Mouse (Mus musculus) MEL (cell line): ENCODE measurements around the gene Ablim2. TPM values are rescaled to one million over a fixed set of nuclear protein-coding genes. Genes with fewer than 3 reads are reported as not detected.

ENCODE experiments used
- DNase-seq: peaks from one replicate; pipeline ENCODE4 v3.0.0; 2011; ENCODE audit warnings: low read depth, low spot score
- H3K27ac ChIP-seq: 2 replicates; pipeline ENCODE4 v1.5.1; 2012; ENCODE audit warnings: low read depth, mild to moderate bottlenecking, control low read depth, low read length, moderate library complexity; ENCODE audit not compliant: control insufficient read depth
- H3K27me3 ChIP-seq, 2 experiments: fragments of 150-350 bp in 1 of 2; sonication (generic) in 1 of 2; 2 replicates each; pipeline ENCODE4 v1.6.1; 2012; ENCODE audit warnings: low read length in 2 of 2, mild to moderate bottlenecking in 2 of 2, improper control_type of control experiment in 1 of 2, moderate library complexity in 1 of 2; ENCODE audit not compliant: insufficient read depth in 2 of 2, control insufficient read depth in 1 of 2
- H3K36me3 ChIP-seq, 2 experiments: 2 replicates each; pipeline ENCODE4 v1.6.1; 2012 to 2014; ENCODE audit warnings: low read length in 2 of 2, improper control_type of control experiment in 1 of 2, inconsistent platforms in 1 of 2, mild to moderate bottlenecking in 1 of 2; ENCODE audit not compliant: insufficient read depth in 2 of 2, control insufficient read depth in 1 of 2
- H3K4me1 ChIP-seq, 2 experiments: fragments of 150-350 bp in 1 of 2; sonication (generic) in 1 of 2; 2 replicates each; pipeline ENCODE4 v1.6.1; 2012; ENCODE audit warnings: low read length in 2 of 2, improper control_type of control experiment in 1 of 2, mild to moderate bottlenecking in 1 of 2; ENCODE audit not compliant: insufficient read depth in 2 of 2, control insufficient read depth in 1 of 2
- H3K4me3 ChIP-seq, 2 experiments: fragments of 150-350 bp in 1 of 2; sonication (generic) in 1 of 2; 2 replicates each; pipeline ENCODE4 v1.5.1; 2012; ENCODE audit warnings: low read depth in 2 of 2, low read length in 2 of 2, mild to moderate bottlenecking in 2 of 2, moderate library complexity in 2 of 2, control low read depth in 1 of 2, improper control_type of control experiment in 1 of 2; ENCODE audit not compliant: control insufficient read depth in 1 of 2, insufficient read depth in 1 of 2
- H3K79me2 ChIP-seq: 2 replicates; pipeline ENCODE4 v1.6.1; 2012; ENCODE audit warnings: mild to moderate bottlenecking, low read length, moderate library complexity; ENCODE audit not compliant: control insufficient read depth, poor library complexity, insufficient read depth
- H3K9ac ChIP-seq: 2 replicates; pipeline ENCODE4 v1.6.1; 2012; ENCODE audit warnings: low read depth, mild to moderate bottlenecking, control low read depth, low read length, moderate library complexity; ENCODE audit not compliant: control insufficient read depth, poor library complexity, severe bottlenecking
- H3K9me3 ChIP-seq: fragments of 150-350 bp; sonication (generic); replicated peaks from 2 replicates; pipeline ENCODE4 v1.6.1; 2012; ENCODE audit warnings: mild to moderate bottlenecking, low read length, improper control_type of control experiment, moderate library complexity; ENCODE audit not compliant: insufficient read depth
- CHD2 ChIP-seq: IDR thresholded peaks from 2 replicates; pipeline ENCODE4 v1.6.1; 2011; ENCODE audit warnings: low read length, improper control_type of control experiment
- CTCF ChIP-seq, 3 experiments: IDR thresholded peaks in 2 of 3; conservative IDR thresholded peaks in 1 of 3; 2 replicates each; pipeline ENCODE4 v1.5.1; 2011 to 2012; ENCODE audit warnings: low read length in 3 of 3, low read depth in 2 of 3, mild to moderate bottlenecking in 2 of 3, improper control_type of control experiment in 1 of 3, inconsistent platforms in 1 of 3, mixed read lengths in 1 of 3, moderate library complexity in 1 of 3; ENCODE audit not compliant: control insufficient read depth in 1 of 3, insufficient read depth in 1 of 3, poor library complexity in 1 of 3, severe bottlenecking in 1 of 3
- ELF1 ChIP-seq: IDR thresholded peaks from 2 replicates; pipeline ENCODE4 v1.6.1; 2014; ENCODE audit warnings: low read depth, mild to moderate bottlenecking, inconsistent platforms, low read length, improper control_type of control experiment, moderate library complexity
- EP300 ChIP-seq, 2 experiments: IDR thresholded peaks; 2 replicates each; pipeline ENCODE4 v1.6.1; 2011; ENCODE audit warnings: improper control_type of control experiment in 2 of 2, low read length in 2 of 2, low read depth in 1 of 2, mild to moderate bottlenecking in 1 of 2
- GABPA ChIP-seq: IDR thresholded peaks from 2 replicates; pipeline ENCODE4 v1.6.1; 2012; ENCODE audit warnings: low read depth, mild to moderate bottlenecking, inconsistent platforms, low read length, improper control_type of control experiment, moderate library complexity
- KAT2A ChIP-seq: conservative IDR thresholded peaks from 2 replicates; pipeline ENCODE4 v1.6.1; 2012; ENCODE audit warnings: low read depth, low read length, improper control_type of control experiment, inconsistent platforms
- MAFK ChIP-seq: IDR thresholded peaks from 2 replicates; pipeline ENCODE4 v1.6.1; 2011; ENCODE audit warnings: low read depth, mild to moderate bottlenecking, low read length, improper control_type of control experiment, borderline replicate concordance
- MAX ChIP-seq: IDR thresholded peaks from 2 replicates; pipeline ENCODE4 v1.6.1; 2011; ENCODE audit warnings: low read length, improper control_type of control experiment
- MAZ ChIP-seq: IDR thresholded peaks from 2 replicates; pipeline ENCODE4 v1.6.1; 2012; ENCODE audit warnings: low read depth, mild to moderate bottlenecking, inconsistent platforms, low read length, improper control_type of control experiment
- MEF2A ChIP-seq: IDR thresholded peaks from 2 replicates; pipeline ENCODE4 v1.6.1; 2014; ENCODE audit warnings: low read depth, mild to moderate bottlenecking, inconsistent platforms, low read length, improper control_type of control experiment; ENCODE audit not compliant: poor library complexity, insufficient replicate concordance, severe bottlenecking; ENCODE audit errors: extremely low read depth
- MYB ChIP-seq: IDR thresholded peaks from 2 replicates; pipeline ENCODE4 v1.6.1; 2011; ENCODE audit warnings: mild to moderate bottlenecking, low read depth, low read length, improper control_type of control experiment
- NELFE ChIP-seq: IDR thresholded peaks from 2 replicates; pipeline ENCODE4 v1.6.1; 2011; ENCODE audit warnings: low read depth, low read length, improper control_type of control experiment
- POLR2A ChIP-seq, 2 experiments: IDR thresholded peaks; 2 replicates each; pipeline ENCODE4 v1.6.1; 2011 to 2012; ENCODE audit warnings: low read length in 2 of 2, mild to moderate bottlenecking in 2 of 2, control low read depth in 1 of 2, improper control_type of control experiment in 1 of 2, low read depth in 1 of 2, moderate library complexity in 1 of 2; ENCODE audit not compliant: control insufficient read depth in 1 of 2, insufficient read depth in 1 of 2, poor library complexity in 1 of 2
- POLR2AphosphoS2 ChIP-seq: IDR thresholded peaks from 2 replicates; pipeline ENCODE4 v1.6.1; 2011; ENCODE audit warnings: low read length, improper control_type of control experiment
- POLR2AphosphoS5 ChIP-seq: IDR thresholded peaks from 2 replicates; pipeline ENCODE4 v1.6.1; 2012; ENCODE audit warnings: low read depth, borderline replicate concordance, mild to moderate bottlenecking, inconsistent platforms, low read length, moderate library complexity, mixed read lengths
- RAD21 ChIP-seq: IDR thresholded peaks from 2 replicates; pipeline ENCODE4 v1.6.1; 2011; ENCODE audit warnings: mild to moderate bottlenecking, low read depth, low read length, improper control_type of control experiment
- RCOR1 ChIP-seq: IDR thresholded peaks from 2 replicates; pipeline ENCODE4 v1.6.1; 2012; ENCODE audit warnings: low read depth, mild to moderate bottlenecking, inconsistent platforms, low read length, improper control_type of control experiment
- SMC3 ChIP-seq: IDR thresholded peaks from 2 replicates; pipeline ENCODE4 v1.6.1; 2011; ENCODE audit warnings: low read depth, low read length, improper control_type of control experiment
- TAL1 ChIP-seq: IDR thresholded peaks from 2 replicates; pipeline ENCODE4 v1.6.1; 2012; ENCODE audit warnings: mild to moderate bottlenecking, inconsistent platforms, low read length, moderate library complexity, mixed read lengths
- TBP ChIP-seq: IDR thresholded peaks from 2 replicates; pipeline ENCODE4 v1.8.0; 2011; ENCODE audit warnings: low read depth, low read length, improper control_type of control experiment
- TCF12 ChIP-seq: IDR thresholded peaks from 2 replicates; pipeline ENCODE4 v1.6.1; 2014; ENCODE audit warnings: low read depth, mild to moderate bottlenecking, inconsistent platforms, low read length, improper control_type of control experiment, moderate library complexity
- UBTF ChIP-seq: IDR thresholded peaks from 2 replicates; pipeline ENCODE4 v1.6.1; 2012; ENCODE audit warnings: low read depth, mild to moderate bottlenecking, inconsistent platforms, low read length, improper control_type of control experiment, moderate library complexity, borderline replicate concordance; ENCODE audit not compliant: insufficient read depth
- ZC3H11A ChIP-seq: IDR thresholded peaks from 2 replicates; pipeline ENCODE4 v1.6.1; 2012; ENCODE audit warnings: low read depth, mild to moderate bottlenecking, inconsistent platforms, low read length, improper control_type of control experiment
- ZKSCAN1 ChIP-seq: IDR thresholded peaks from 2 replicates; pipeline ENCODE4 v1.6.1; 2012; ENCODE audit warnings: low read depth, mild to moderate bottlenecking, inconsistent platforms, low read length, improper control_type of control experiment, moderate library complexity
- ZNF384 ChIP-seq: IDR thresholded peaks from 2 replicates; pipeline ENCODE4 v1.6.1; 2012; ENCODE audit warnings: low read depth, mild to moderate bottlenecking, inconsistent platforms, low read length, improper control_type of control experiment
- polyA plus RNA-seq, 2 experiments: library from polyadenylated mRNA; stranded (reverse) in 1 of 2; unstranded in 1 of 2; fragments of >175 nt in 1 of 2; fragments of >200 nt in 1 of 2; gene quantifications; 2 replicates each; pipeline versions ENCODE4 v1.2.1 to v1.2.4; 2012; ENCODE audit warnings: low replicate concordance in 2 of 2, low read depth in 1 of 2; ENCODE audit not compliant: insufficient read length in 2 of 2, insufficient read depth in 1 of 2, missing spikeins in 1 of 2
- total RNA-seq: library from RNA; depleted of rRNA; stranded (reverse); fragments of 300-350 nt; gene quantifications from 2 replicates; pipeline ENCODE4 v1.2.3, GENCODE M21; 2012

The Ablim2 gene
- total and polyA plus RNA-seq, 3 experiments, result not detected

DNA sequence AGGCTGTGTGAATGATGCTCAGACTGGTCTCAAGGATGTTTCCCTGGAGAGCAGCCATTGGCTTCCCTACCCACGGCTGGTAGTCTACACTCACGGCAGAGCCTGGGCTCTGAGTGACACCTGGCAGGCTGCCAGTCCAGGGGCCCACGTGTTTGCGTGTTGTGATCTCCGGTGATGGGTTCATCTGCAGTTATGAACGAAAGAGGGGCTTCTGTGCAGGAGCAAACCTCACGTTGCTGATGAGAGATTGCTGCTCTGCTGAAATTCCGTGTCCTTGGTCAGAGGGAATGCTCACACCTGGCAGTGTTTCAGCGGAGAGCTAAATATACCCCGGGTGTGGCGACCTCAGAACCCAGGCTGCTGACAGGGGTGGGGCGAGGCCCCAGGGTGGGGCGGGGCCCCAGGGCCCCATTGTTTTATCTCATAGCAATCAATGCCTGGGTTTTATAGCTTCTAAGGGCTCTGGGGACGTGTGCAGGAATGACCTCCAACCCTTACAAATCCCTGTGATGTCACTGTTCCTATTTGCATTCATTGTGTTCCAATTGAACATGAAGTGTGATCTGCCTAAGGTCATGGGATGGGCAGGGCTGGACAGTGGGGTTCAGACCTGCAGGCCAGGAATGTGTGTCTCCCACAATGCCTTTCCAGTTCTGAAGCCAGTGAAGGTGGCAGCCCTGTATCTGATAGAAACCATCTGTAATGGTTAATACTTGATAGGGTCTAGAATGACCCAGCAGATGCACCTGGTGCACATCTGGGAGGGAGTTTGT, 13.4 kb downstream of the Ablim2 start:
- no peak for DNase-seq
- Histone ChIP-seq H3K4me1 (no peaks in the 10 kb centered on the region), H3K9ac (no peak overlapping the region), H3K79me2 (no peaks in the 10 kb centered on the region), H3K27ac (no peak overlapping the region), H3K4me3 (no peak overlapping the region), H3K9me3 (no peaks in the 10 kb centered on the region), H3K27me3 (no peaks in the 10 kb centered on the region), H3K36me3 (no peaks in the 10 kb centered on the region)
- TF ChIP-seq ZKSCAN1 (no peak), MEF2A (no peak), GABPA (no peak), TAL1 (no peak), NELFE (no peak), ELF1 (no peak), TCF12 (no peak), POLR2AphosphoS2 (no peak), MAX (no peak), UBTF (no peak), POLR2AphosphoS5 (no peak), CTCF (IDR thresholded peaks at IDR 0.05 in 2 of 3, conservative IDR thresholded peaks at IDR 0.05 in 1 of 3; ENCODE audit: control insufficient read depth in 1 of 3, insufficient read depth in 1 of 3, low read depth in 2 of 3, low read length in 3 of 3, poor library complexity in 1 of 3, severe bottlenecking in 1 of 3) (no peak), CHD2 (no peak), MAFK (no peak), RCOR1 (no peak), SMC3 (no peak), EP300 (IDR thresholded peaks at IDR 0.05; ENCODE audit: low read depth in 1 of 2, low read length in 2 of 2) (no peak), MYB (no peak)

DNA sequence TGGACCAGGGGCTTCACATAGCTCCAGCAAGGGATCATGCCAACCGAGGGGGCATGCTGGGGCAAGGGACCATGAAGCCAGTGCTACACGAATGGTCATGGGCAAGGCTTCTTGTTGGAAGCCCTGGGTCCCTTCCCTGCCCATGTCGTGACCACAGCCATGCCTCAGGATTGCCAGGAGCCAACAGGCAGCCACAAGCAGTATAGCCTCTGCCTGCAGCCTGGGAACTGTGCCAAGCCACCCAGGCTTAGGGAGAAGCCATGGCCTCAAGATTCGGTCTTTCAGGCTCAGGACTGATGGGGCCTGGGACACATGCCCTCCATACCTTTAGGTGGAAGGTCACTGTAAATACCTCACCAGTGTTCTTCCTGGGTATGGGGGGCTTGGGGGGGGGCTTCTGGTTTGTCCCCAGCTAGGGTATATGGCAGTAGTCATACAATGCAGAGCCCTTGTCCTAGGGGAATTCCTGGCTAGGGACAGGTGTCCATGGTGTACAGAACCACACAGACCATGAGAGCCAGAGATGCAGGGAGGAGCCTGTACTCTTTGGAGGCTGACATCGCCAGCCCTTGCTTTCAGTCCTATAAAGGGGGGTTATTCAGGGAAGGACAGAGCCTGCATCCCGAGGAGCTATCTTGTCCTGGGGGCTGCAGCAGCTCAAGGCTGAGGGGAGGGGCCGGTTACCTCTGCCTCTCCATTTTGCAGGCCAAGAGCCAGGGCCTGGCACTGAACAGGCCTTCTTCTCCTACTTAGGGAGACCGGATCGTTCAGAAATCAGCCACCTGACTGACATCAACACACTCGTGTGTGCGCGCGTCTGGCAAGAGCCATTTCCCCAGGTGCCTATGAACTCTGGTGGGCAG, 15.8 kb downstream of the Ablim2 start:
- Histone ChIP-seq H3K9ac (no peak overlapping the region), H3K36me3 (no peaks in the 10 kb centered on the region), H3K4me3 (no peak overlapping the region), H3K79me2 (no peaks in the 10 kb centered on the region), H3K4me1 (no peaks in the 10 kb centered on the region), H3K9me3 (no peaks in the 10 kb centered on the region), H3K27ac (no peak overlapping the region), H3K27me3 (no peaks in the 10 kb centered on the region)
- TF ChIP-seq TBP (no peak), CHD2 (no peak), RCOR1 (no peak), POLR2AphosphoS2 (no peak), MAFK (no peak), ZC3H11A (no peak), EP300 (IDR thresholded peaks at IDR 0.05; ENCODE audit: low read depth in 1 of 2, low read length in 2 of 2) (no peak), KAT2A (no peak), ZNF384 (no peak), MYB (no peak), MAX (no peak), RAD21 (no peak), POLR2A (IDR thresholded peaks at IDR 0.05; ENCODE audit: control insufficient read depth in 1 of 2, insufficient read depth in 1 of 2, low read depth in 1 of 2, low read length in 2 of 2, poor library complexity in 1 of 2) (no peak), MAZ (no peak)
- DNase-seq, result no peak
